Mouse (Mus musculus): ENCODE results near the gene Adcy4.
A peak's percentile ranks its signal among the peaks of the same experiment; 100 is the strongest.

The Adcy4 gene

GRCm38 (mm10) chr14:55788256-55789050 lies 4.6 kb upstream of the Adcy4 start, which contains the start of gene Ripk3:
Ripk3 (minus strand) TSS chr14:55788865.
- peak; percentile 19 for DNase-seq (ENCODE audit: low spot score)

- peak; percentile 5 for DNase-seq (ENCODE audit: low spot score)
These were observed 3.8 kb upstream of the Adcy4 start for GRCm38 (mm10) chr14:55787731-55788130.

GRCm38 (mm10) chr14:55785195-55785594 lies 1.3 kb upstream of the Adcy4 start:
- peak; percentile 2 for DNase-seq (ENCODE audit: low spot score)

- peak; percentile 5 for DNase-seq (ENCODE audit: low spot score)
These were observed 531 bp downstream of the Adcy4 start for GRCm38 (mm10) chr14:55783171-55783957.

GRCm38 (mm10) chr14:55782361-55782960 lies 1.4 kb downstream of the Adcy4 start:
- peak; percentile 2 for DNase-seq (ENCODE audit: low spot score)

GRCm38 (mm10) chr14:55781310-55781709 lies 2.6 kb downstream of the Adcy4 start:
- DNase-seq (ENCODE audit: low spot score), result peak; percentile 62

- DNase-seq (ENCODE audit: low spot score), result peak; percentile 5
These were observed 3.2 kb downstream of the Adcy4 start for GRCm38 (mm10) chr14:55780736-55781135.

- peak; percentile 3 for DNase-seq (ENCODE audit: low spot score)
These were observed 4.2 kb downstream of the Adcy4 start for GRCm38 (mm10) chr14:55779656-55780055.

- no peak for DNase-seq (ENCODE audit: low spot score)
These were observed 5.2 kb downstream of the Adcy4 start for GRCm38 (mm10) chr14:55778686-55779085.

- no peak for DNase-seq (ENCODE audit: low spot score)
These were observed 6.1 kb downstream of the Adcy4 start for GRCm38 (mm10) chr14:55777806-55778205.

GRCm38 (mm10) chr14:55777176-55777575 lies 6.7 kb downstream of the Adcy4 start:
- DNase-seq (ENCODE audit: low spot score), result no peak

- no peak for DNase-seq (ENCODE audit: low spot score)
These were observed 7.2 kb downstream of the Adcy4 start for GRCm38 (mm10) chr14:55776711-55777110.

- DNase-seq (ENCODE audit: low spot score), result no peak
These were observed 14.7 kb downstream of the Adcy4 start for GRCm38 (mm10) chr14:55769087-55769703.

GRCm38 (mm10) chr14:55768555-55768954 lies 15.3 kb downstream of the Adcy4 start:
- no peak for DNase-seq (ENCODE audit: low spot score)

GRCm38 (mm10) chr14:55767519-55768414 lies 16.1 kb downstream of the Adcy4 start:
- no peak for DNase-seq (ENCODE audit: low spot score)

- DNase-seq (ENCODE audit: low spot score), result no peak
These were observed 18.2 kb downstream of the Adcy4 start, which contains the start of gene Ltb4r1 for GRCm38 (mm10) chr14:55765696-55766095. Ltb4r1 (plus strand) TSS chr14:55765962.

- DNase-seq (ENCODE audit: low spot score), result no peak
These were observed 20.7 kb downstream of the Adcy4 start for GRCm38 (mm10) chr14:55763166-55763565.

- peak; percentile 43 for DNase-seq (ENCODE audit: low spot score)
These were observed 21.7 kb downstream of the Adcy4 start for GRCm38 (mm10) chr14:55762001-55762821.

- DNase-seq (ENCODE audit: low spot score), result no peak
These were observed 22.7 kb downstream of the Adcy4 start, which contains the start of gene Ltb4r2 for GRCm38 (mm10) chr14:55761163-55761562. Ltb4r2 (plus strand) TSS chr14:55761428.

- DNase-seq (ENCODE audit: low spot score), result peak; percentile 77
These were observed 23.7 kb downstream of the Adcy4 start for GRCm38 (mm10) chr14:55760156-55760555.

Data from testis, postnatal 14 days (tissue).